Mouse (Mus musculus): ENCODE data around the gene Bcat1. TPM values are rescaled to one million over a fixed set of nuclear protein-coding genes. Genes with fewer than 3 reads are reported as not detected.
"Not testable (repeated sequence)": the region's sequence is repeated elsewhere in the genome, so short reads cannot be mapped to it uniquely, and the experiment has no call there.

Bcat1 gene
- total RNA-seq, 2 experiments from 2014 or later, result 67.3 to 67.4 TPM

DNA sequence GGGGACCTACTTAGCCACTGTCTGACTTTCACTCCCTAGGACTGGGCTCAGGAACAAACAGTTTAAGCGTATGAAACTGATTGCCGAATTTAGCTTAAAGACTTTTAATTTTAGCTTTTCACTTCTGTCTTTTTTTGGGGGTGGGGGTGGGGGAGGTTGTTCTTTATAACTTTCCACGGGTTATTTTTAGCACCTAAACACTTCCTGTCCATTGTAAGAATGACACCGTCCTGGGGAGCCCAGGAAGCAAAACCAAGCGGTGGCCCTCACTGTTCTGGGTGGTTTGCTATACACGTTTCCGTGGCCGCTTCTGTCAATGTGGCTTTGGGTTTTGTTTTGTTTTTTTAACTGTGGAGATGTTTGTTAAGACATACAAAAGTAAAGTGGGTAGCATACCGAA lies 24.9 kb upstream of the Bcat1 start:
- DNase-seq (ENCODE audit: low spot score in 2 of 2), result no peak
- intact Hi-C loops (cut with DNase I), result no loop called here

DNA sequence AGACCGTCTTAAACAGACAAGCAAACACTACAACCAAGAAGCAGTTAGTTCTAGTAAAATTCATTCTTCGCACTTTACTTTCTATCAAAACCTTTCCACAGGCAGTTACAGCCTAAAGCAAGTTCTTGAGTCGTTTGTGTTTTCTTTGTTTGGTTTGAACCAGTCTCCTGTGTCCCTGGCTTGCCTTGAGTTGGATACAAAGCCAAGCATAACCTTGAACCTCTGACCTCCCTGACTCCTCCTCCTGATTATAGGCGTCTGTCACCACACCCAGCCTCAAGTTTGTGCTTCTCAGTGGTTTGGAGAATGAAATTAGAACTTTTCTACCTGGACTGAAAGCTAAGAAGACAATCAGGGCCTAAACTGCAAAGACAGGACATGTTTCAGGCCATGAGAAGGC lies 18.4 kb upstream of the Bcat1 start:
- intact Hi-C loops (cut with DNase I), result no loop called here
- no peak for DNase-seq (ENCODE audit: low spot score in 2 of 2)

DNA sequence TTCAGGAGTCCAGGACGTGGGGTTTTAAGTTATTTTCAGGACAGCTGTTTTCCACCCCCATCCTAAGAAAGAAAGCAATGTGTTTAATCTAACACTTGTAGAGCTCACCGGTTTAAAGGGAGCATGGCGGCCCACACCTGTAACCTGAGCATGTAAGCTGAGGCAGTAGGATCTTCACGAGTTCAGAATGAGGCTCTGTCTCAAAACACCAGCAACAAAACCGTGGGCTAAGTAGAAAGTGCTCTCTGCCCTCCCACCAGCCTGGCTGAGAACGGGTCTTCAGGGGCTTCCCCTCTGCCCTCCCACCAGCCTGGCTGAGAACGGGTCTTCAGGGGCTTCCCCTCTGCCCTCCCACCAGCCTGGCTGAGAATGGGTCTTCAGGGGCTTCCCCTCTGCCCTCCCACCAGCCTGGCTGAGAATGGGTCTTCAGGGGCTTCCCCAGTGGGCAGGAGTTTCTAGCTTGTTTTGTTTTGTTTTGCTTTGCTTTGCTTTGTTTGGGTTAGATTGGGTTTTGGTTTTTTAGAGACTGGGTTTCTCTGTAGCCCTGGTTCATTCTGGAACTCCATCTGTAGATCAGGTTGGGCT lies 17.1 kb upstream of the Bcat1 start:
- DNase-seq (ENCODE audit: low spot score in 2 of 2); intact Hi-C loops (cut with DNase I): not testable (repeated sequence)

DNA sequence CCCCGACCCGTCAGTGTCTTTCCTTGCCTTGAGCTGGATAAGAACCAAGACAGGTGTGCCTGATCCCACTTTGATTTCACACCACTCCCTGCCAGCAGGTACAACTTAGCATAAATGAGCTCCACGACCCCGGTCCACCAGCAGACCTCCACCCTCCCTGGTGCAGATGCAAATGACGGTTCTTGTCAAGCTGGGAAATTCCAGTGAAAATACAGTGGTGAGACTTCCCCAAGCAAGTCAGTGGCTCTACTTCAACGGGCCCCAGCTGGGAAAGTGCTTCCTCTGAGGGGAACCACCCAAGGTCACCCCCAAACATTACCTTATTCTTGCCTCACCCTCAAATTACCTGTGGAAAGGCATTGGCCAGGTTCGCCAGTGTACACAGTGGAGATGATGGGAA lies 16.0 kb upstream of the Bcat1 start:
- intact Hi-C loops (cut with DNase I), result no loop called here
- DNase-seq (ENCODE audit: low spot score in 2 of 2), result no peak

DNA sequence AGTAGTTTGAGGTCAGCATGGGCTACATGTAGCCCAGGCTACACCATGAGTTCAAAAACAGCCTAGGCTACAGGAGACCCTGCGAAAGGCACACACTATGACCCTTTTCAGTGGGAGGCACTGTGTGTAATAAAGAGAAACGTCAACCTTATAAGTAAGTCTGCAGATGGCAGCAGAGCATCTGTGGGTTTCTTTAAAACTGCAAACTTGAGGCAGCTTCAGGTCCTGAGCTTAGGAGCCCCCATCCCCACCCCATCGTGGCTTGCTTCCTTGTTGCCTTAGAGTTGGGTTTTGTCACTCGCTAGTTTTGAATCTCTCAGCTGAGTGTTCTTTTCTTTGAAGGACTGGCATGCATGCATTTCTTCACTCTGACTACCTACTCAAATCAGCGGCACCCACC lies 14.9 kb upstream of the Bcat1 start:
- intact Hi-C loops (cut with DNase I), result no loop called here
- no peak for DNase-seq (ENCODE audit: low spot score in 2 of 2)

DNA sequence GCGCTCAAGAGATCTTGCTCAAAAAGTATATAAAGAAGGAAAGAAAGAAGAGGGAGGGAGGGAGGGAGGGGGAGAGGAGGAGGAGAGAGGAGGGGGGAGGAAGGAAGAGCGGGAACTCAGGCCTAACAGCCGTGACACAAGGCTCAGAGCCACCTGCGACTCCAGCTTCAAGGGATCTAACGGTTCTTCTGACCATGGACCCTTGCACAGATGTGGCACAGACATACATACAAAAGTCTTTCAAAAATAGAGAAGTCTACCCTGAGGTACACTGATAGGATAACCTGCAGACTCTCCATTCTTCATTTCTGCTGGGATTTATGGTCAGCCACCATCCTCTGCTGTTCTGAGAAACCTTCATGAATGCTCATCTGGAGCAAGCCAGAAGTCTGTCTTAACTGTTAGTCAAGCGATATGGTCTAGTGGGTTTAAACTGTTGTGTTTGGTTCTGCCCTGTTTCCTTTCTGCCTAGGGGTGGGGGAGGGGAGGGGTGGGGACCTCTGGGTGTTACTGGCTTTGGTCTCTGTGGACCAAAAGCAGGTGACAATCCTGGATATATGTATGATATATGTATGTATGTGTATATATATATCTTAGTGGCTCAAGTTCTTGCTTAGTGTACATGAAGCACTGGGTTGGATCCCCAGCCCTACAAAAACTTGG lies 14.3 kb upstream of the Bcat1 start:
- intact Hi-C loops (cut with DNase I), result no loop called here
- no peak for DNase-seq (ENCODE audit: low spot score in 2 of 2)

DNA sequence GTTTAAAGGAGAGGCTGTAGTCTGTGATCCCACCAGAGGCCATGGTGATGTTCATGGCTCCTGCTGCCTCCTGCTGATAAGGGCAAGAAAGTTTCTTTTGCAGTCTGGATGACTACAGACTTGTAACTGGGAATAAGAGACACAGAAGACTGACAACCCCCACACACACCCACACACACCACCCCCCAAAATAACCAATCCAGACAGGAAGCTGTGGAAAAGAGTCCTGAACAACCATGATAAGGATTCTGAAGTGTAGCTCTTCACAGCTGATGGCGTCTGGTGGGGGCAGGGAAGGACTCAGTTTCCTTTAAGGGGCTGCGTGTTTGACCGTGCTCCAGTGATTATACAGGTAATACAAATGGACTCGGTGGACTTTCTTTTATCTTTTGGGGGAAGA lies 13.4 kb upstream of the Bcat1 start:
- DNase-seq (ENCODE audit: low spot score in 2 of 2), result no peak
- intact Hi-C loops (cut with DNase I), result loop anchor here (2.0 to 5.0 kb wide), 2 partner anchors 97 to 253 kb away; no protein-coding TSS in a partner anchor

DNA sequence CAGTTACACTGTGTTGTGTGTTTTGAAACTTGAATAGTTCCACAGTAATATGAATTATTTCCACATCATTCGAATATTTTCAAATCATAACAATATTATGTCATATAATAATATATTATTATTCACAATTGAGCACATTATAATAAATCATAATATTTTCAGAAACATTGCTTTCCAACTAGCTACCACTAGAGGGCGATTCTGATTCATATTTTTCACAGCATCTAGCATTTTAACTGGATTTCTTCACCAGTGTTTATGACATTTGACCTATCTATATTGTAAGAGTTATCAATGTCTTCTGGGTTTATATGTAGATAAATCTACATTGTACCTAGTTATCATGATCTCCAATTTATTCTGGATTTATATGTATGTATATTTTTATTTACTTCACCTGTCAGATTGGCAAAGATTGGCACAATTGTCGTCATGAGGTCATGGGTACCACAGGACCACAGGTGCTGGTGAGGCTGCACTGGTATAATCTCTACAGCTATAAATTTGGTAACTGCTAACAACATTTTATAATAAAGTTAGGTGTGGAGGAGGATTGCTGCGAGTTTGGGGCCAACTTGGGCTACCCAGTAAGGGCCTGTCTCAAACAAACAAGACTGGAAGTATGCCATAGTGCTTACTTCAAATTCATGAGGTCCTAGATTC lies 12.6 kb upstream of the Bcat1 start:
- peak in 1 of 2 experiments; percentile 12 for DNase-seq (ENCODE audit: low spot score in 2 of 2)
- intact Hi-C loops (cut with DNase I), result loop anchor here (2.0 to 5.0 kb wide), 2 partner anchors 98 to 254 kb away; no protein-coding TSS in a partner anchor

DNA sequence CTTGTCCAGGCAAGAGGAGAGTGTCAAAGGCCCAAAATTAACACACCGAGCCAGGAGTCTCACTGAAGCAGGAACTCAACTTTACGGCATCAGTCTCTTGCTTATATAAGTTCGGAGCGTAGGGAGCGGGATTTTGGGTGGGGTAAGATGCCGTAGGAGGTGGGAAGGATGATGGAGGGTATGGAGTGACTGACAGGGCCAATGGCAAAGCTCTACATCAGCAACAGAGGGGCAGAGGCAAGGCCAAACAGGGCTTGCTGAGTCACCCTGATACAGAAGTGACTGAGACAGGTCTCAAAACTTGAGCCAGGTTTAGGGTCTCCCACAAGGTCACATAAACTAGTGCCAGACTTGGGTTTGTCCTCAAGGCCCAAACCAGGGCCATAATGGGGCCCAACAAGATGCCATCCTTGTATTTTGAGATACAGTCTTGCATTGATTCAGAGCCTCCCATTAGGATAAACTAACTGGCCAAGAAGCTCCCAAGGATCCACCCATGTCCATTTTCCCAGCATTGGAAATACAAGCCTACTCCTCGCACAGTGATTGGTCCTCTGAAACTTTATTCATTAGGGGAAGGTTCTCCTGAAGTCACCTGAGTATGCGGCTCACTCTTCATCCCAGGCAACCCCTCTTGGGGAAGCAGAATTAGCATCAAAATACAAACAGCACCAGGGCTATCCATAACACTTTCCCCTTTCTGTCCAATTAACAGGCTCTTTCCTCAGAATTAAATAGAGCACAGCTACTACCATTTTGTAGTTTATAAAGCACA lies 8.5 kb upstream of the Bcat1 start:
- intact Hi-C loops (cut with DNase I), result loop anchor here (5.0 kb wide), 1 partner anchor 258 kb away; no protein-coding TSS in a partner anchor
- no peak for DNase-seq (ENCODE audit: low spot score in 2 of 2)

DNA sequence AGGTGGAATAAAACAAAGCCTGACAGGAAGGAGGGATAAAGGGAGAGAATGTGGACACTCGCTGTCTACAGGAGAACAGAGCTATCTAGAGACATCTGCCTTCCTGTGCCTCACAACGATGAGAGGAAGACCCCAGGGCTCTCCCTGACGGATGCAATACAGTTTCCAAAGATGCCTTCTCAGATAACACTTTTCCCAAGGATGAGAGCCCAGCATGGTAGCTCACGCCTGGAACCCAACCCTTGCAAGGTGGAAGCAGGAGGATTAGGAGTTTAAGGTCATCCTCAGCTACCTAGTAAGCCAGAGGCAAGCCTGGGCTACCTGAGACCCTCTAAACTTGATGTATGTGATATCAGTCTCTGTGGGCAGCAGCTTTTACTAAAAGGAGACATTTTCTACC lies 5.7 kb upstream of the Bcat1 start:
- intact Hi-C loops (cut with DNase I), result no loop called here
- DNase-seq (ENCODE audit: low spot score in 2 of 2), result no peak

DNA sequence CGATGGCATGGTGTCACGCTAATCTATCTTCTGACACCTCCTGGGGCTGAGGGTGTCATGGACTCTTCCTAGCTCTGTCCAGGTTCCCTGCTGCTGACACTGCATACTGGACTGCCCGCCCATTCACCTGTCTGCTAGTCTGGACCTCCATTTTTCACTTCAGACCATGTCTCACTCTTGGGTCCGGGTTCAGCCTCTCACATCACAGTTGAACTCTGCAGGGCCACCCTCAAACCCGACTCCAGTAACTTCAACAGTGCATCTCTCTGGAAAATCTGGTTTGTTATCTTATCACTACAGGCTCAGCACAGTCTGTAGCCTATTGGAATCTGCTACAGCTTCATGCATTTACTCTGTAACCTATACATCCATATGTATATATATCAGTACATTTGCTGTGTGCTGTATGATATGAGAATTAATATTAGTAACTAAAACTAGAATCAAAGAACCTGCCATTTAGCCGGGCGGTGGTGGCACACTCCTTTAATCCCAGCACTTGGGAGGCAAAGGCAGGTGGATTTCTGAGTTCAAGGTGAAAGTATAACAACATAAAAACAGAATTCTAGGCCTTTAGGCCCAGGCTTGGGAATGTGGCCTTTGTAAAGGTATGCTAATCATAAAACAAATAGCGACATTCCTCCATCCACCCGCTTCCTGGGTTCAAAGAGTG lies 3.2 kb upstream of the Bcat1 start:
- no peak for DNase-seq (ENCODE audit: low spot score in 2 of 2)
- intact Hi-C loops (cut with DNase I), result no loop called here

DNA sequence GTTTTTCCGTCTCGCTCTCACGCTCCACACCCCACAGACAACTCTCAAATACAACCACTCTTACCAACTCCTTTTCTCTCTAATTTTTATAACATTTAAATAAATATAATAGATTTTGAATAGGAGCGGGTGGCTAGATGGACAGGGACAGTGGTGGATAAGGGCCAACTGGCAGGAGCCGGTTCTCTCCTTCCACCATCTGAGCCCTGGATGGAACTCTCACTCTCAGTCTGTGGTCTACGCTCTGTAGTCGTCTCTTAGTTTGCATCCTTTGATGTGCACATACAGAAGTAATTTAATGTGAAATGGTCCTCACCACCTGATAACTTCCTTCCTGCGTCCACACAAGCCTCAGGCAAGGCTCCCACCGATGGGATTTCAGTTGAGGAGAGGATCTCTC lies 302 bp upstream of the Bcat1 start:
- no peak for DNase-seq (ENCODE audit: low spot score in 2 of 2)
- intact Hi-C loops (cut with DNase I), result no loop called here

DNA sequence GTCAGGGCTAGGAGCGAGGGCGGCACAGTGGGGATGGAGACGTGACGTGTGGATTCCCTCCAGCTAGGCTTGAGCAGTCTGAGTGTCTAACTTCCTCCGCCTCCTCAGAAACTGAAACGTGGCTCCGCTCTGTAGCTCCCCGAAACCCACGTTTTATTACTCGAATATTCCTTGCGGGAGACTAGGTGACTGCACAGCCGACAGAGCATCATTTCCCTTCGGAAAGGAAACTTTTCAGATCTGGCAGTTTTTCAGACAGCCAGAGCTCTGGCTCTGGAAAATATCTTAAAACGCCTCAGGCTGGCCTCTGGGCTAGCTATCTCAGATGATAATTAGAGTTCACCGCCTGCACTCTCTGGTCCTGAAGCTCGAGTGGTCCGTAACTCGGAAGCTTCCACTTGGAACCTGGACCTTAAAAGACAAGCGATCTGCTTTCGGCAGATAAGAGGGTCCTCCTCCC lies 866 bp downstream of the Bcat1 start:
- DNase-seq (ENCODE audit: low spot score in 2 of 2), result peak; percentile 28 to 52
- intact Hi-C loops (cut with DNase I), result no loop called here

DNA sequence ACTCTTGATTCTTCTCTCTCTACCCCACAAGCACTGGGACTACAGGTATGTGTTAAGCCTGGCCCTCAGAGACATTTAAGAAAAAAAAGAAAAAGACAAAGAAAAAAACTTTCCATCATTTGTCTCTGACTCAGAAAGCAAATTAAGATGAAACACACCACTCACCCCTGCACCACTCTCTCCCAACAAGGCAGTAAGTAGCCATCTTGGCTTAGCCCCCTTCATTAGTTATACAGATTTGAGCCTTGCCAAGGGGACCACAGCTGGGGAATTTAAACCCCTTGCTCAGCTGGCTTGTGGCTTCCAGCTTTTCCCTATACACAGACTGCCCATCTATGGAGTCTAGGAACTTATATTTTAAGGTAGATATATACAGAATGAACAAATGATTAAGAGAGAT lies 1.5 kb downstream of the Bcat1 start:
- intact Hi-C loops (cut with DNase I), result no loop called here
- DNase-seq (ENCODE audit: low spot score in 2 of 2), result no peak

DNA sequence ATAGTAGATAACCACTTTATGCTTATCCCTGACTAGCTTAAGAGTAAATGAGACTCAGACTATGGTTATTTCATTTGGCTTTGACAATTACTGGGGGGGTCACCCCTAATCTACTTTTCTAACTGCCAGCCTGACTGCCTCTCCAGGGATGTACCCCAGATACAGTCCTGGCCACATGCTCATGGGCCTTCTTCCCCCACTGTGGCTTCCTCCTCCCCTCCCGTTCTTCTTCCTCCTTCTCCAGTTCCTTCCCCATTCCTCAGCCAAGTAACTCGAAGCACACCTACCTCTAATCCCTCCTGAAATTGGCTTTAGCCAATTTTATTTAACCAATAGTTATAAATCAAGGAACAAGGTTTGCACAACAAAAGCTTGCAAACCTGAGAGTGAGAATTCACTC lies 6.1 kb downstream of the Bcat1 start:
- no peak for DNase-seq (ENCODE audit: low spot score in 2 of 2)
- intact Hi-C loops (cut with DNase I), result no loop called here

DNA sequence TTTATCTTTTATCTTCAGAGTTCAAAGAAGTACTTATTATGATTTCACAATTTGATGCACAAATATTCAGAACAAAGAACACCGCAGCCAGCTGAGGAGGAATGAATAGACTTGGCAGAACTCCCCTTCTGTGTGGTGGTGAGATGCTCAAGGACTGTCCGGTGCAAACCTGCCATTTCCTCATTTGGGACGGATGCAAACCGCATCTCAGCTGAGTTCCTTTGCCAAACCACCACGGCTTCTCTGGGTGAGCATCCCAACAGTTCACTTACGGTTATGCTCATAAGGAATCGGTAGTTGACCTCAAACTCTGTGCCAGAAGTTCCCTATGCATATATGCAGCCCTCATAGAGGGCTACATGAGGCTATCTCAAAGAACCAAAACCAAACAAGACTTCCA lies 6.6 kb downstream of the Bcat1 start:
- intact Hi-C loops (cut with DNase I), result no loop called here

DNA sequence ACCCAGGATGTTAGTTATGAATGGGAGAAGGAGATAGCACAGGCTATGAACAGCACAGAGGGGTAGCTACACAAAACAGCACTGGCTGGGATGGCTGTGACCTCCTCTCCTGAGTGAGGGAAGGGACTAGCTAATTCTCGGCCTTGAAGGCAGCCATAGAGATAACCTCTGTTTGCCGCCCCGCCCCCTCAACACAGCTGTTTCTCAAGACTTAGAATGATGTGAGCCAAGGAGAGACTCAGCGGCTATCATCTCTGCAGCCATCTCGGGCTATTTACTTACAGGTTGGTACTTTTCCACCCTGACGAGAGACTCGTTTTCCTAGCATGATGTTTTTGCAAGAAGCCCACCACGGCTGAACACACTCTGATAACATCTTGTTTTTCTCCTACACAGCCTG lies 8.3 kb downstream of the Bcat1 start:
- intact Hi-C loops (cut with DNase I), result no loop called here
- no peak for DNase-seq (ENCODE audit: low spot score in 2 of 2)

More for the DNA sequence above, 6.6 kb downstream of the Bcat1 start:
- DNase-seq (ENCODE audit: low spot score in 2 of 2), result no peak

DNA sequence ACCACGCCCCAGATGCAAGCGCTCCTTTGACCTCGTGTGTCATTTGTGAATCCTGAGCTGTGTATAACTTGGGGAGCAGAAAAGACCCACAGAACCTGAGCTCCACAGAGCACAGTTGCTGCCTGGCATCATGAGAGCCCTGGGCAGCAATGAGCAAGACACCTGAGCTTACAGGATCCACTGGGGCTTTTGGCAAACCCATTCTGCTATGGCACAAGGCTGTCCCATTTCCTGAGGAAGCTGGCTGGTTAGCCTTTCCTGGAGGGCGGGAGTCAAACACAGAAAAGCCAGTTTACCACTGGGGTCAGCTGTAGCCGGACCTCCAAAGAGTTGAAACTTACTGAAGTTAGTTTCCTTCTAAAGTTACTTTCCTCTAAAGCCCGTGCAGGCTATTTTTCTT lies 9.6 kb downstream of the Bcat1 start:
- DNase-seq (ENCODE audit: low spot score in 2 of 2), result no peak
- intact Hi-C loops (cut with DNase I), result no loop called here

DNA sequence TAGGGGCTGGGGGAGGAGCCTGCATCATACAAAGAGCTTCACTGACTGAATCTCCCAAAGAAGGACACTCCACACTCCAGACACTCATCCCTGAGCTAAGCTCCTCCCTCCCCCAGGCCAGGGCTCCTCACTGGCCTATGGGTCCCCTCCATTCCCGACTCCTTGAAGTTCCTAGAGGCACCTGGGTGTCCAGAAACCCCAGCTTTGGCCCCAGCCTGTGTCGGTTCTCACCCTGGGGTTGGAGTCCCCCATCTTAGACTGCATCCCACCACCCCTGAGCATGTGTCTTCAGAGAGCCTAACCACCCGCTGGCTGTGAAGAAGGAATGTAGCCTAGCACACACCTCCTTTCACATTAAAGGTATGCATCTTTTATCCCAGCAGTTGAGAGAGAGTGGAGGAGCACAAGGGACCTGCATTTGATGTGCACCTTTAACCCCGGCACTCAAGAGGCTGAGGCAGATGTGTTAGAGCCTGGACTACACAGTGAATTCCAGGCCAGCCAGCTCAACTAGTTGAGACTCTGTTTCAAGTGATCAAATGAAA lies 10.6 kb downstream of the Bcat1 start:
- intact Hi-C loops (cut with DNase I), result no loop called here
- no peak for DNase-seq (ENCODE audit: low spot score in 2 of 2)

Data from left cerebral cortex, postnatal 14 days (tissue).